Mouse (Mus musculus) brain, embryonic 14.5 days (tissue): ENCODE results near the gene Nxf1.

ENCODE experiments used
- CTCF ChIP-seq: fragments of 200-500 bp; IDR thresholded peaks from 2 replicates; pipeline ENCODE4 v1.5.1; 2012; ENCODE audit warnings: inconsistent platforms, mild to moderate bottlenecking, moderate library complexity, borderline replicate concordance; ENCODE audit not compliant: insufficient read depth, insufficient read length; ENCODE audit errors: extremely low read depth
- POLR2A ChIP-seq: fragments of 200-500 bp; IDR thresholded peaks from 2 replicates; pipeline ENCODE4 v1.6.1; 2012; ENCODE audit warnings: mild to moderate bottlenecking, inconsistent platforms, borderline replicate concordance; ENCODE audit not compliant: poor library complexity, insufficient read depth, insufficient read length, severe bottlenecking; ENCODE audit errors: extremely low read depth

GRCm38 (mm10) chr19:8763276-8763675 is 6.4 kb downstream of the Nxf1 start:
- TF ChIP-seq CTCF (no peak), POLR2A (no peak)
